Mouse (Mus musculus): ENCODE measurements at regions not wholly inside any gene's neighbourhood (a gene's known extent, or its start where the extent isn't known, plus 50 kb on each side); places are given as distances from the start of the nearest gene placed in this dataset.
A peak's percentile ranks its signal among the peaks of the same experiment; 100 is the strongest.

DNA sequence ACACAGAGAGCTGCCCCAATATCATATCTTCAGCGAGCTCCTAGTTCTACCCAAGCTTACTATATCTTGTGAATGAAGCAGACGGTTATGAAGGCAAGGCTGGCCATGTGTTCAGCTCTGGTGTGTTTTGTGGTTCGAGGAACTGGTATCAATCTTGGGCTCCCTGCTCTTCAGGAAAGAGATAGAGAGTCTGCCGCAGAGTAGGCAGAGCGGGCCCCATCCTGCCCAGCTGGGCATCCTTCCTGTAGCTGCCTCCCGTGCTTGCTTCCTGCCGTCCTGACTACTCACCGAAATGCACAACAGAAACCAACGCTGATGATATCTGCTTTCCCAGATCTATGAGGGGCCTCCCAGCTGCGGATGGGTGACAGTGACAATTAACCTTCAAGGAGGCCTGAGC, 60.3 kb downstream of the Snrpe start:
- DNase-seq, result no peak

DNA sequence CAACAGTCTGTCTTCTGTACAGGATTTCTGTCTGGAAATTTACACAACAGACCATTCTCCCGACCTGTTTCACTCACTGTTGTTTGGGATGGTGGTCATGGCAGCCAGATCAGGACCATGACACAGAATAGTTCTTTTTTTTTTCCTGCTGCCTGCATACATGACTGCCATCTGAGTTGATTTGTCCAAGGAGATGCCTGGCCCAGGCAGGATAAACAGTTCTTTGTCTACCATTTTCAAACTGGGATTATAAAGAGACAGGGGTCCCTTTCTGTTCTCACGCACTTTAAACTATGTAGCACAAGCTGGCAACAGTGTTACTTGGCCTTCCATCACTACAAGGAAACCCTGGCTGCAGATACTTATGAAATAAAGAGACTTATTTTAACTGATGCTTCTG, 61.1 kb downstream of the Snrpe start:
- DNase-seq, result no peak

DNA sequence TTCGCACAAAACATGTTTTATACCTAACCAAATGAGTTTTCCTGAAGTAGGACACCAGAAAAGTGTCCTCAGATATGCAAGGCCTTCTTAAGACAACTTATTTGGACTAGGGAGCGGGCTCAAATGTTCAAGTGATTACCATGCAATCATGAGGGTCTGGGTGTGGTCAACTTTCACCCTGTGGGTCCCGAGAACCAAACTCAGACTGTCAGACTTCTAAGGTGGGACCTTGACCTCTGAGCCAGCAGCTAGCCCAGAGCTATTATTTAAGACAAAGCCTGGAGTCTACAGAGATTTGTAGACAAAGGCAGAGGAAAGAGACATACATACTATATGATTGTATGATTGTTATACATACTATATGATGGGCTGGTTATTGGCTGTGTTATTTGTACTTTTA, 62.5 kb downstream of the Snrpe start:
- DNase-seq, result no peak

DNA sequence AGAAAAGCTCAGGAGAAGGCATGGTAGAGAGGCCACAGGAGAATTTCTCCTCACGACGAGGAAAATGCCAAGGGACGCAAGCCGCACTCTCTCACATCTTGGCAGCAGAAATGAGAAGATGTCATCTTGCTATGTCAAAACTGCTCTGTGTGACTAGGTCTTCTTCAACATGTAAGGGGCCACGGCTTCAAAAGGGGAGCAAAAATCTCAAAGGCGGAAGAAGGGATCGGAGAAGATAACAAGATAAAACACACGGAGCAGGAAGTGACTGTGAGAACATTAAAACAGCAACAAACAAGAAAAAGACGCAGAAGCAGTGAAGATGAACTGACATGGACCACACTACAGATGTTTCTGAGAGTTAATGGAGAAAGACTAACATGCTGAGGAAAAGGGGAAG, 65.1 kb downstream of the Snrpe start:
- no peak for DNase-seq

DNA sequence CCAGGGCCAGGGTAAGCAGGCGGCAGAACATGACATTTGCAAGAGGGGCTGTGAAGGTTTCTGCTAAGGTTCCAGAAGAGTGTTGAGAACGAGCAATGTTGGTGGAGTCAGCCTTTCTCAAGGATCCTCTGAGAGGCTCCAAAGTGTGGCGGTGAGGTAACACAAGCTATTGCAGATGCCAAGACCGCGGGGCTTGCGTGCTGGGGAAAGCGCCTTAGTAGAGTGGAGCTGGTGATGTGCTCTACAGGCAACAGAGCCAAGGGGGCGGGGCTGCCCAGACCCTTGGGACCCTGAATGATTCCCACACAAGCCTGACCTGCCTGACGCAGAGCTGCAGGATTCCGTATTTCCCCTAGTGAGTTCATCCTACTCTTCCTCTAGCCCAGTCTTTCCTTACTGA, 66.3 kb downstream of the Snrpe start:
- no peak for DNase-seq

DNA sequence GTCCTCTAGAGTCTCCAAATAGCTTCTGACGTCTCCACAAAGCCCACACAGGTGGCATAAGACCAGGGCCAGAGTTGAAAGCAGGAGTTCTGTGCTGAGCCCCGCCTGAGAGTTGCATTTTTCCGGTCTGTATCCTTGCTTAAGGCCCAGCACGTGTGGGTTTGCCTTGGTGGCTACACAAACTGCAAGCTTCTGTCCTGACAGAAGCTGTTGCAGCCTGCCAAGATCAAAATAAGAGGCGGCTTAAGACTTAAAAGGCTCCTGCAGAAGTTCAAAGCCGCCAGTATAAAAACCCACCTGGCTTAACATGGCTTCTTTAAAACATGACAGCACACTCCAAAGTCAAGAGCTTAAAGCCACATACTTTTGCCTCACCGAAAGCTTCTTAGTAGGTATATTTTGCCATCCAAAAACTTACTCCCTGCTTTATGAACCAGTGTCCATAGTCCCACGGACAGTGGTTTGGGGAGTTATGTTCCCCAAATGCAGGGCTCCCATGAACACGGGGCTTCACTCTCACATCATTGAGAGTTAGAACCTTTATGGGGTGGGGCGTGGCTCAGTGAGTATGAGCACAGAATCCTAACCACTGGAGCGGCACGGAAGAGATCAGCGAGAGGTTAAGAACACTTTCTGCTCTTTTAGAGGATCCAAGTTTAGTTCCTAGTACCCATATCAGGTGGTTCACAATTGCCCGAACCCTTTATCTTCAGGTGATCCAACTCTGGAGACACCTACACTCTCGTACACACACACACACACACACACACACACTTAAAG, 67.9 kb downstream of the Snrpe start:
- DNase-seq, result no peak

DNA sequence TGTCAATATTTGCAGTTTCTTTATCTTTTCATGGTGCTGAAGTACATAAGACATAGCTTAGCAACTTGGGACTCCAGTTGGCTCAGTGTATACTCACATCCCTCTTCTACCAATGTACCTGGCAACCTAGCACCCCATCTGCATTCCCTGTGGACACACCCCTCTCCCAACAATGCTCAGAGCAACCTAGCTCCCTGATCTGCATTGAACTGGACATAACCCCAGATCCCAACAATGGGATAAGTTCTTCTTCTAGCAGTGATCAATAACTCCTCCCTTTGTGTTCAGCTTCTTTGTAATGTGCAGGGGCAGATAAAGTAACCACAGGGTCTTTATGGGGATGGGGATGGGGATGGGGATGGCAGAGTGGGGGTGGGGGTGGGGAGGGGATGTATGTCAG, 79.4 kb downstream of the Snrpe start:
- DNase-seq, result no peak

DNA sequence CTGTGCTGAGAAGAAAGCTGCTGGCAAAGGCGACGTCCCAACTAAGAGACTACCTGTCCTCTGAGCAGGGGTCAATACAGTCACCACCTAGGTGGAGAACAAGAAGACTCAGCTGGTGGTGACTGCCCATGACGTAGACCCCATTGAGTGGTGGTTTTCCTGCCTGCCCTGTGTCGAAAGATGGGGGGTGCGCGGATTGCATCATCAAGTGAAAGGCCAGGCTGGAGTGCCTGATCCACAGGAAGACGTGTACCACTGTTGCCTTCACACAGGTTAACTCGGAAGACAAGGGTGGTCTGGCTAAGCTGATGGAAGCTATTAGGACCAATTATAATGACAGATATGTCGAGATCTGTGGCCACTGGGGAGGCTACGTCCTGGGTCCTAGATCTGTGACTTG, 80.3 kb downstream of the Snrpe start:
- DNase-seq, result no peak

DNA sequence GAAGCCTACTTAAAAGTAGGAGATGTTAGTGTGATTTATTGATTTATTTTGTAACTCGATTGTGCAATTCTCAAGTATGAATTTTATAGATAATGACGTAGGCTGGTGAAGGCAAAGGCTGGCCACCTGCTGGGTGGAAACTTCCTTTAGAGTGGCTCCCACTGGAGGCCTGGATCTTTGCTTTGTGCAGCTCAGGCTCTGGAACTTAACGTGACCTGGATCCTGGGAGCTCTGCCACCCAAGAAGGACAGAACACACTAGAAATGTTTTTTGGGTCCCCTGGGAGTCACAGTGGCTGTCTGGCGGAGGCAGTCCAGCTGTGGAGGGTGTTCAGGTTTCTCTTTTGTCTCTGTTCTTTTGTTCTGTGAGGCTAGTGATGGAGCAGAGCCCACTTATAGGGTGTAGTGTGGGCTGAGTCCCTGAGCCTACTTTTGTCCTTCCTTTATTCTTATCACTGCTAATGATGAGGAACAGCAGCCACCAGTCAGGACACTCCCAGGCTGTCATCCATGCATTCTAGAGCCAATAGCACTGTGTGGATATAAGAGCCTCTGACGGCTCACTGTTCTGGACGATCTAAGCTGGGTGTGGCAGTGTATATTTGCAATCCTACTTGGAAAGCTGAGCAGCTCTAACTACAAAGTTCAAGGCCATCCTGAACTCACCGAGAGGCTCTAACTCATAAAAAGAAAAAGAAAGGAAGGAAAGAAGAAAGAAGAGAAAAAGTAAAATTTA, 82.3 kb downstream of the Snrpe start:
- no peak for DNase-seq

DNA sequence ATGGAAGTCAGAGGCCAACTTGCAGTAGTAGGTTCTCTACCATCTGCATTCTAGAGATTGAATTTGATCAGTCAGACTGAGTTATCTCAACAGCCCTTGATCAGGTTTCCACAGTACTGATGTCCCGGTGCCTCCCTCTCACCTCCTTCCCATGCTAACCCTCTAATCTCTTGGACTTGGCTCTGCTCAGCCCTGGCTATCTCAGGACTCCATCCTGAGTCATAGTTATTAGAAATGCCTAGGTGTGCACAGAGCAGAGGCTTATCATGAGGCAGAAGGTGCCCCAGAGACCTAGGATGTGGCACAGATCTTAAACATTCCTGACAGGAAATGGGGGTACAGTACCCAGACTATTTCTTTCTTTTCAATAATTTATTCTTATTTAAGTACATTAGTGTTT, 87.3 kb downstream of the Snrpe start:
- no peak for DNase-seq

DNA sequence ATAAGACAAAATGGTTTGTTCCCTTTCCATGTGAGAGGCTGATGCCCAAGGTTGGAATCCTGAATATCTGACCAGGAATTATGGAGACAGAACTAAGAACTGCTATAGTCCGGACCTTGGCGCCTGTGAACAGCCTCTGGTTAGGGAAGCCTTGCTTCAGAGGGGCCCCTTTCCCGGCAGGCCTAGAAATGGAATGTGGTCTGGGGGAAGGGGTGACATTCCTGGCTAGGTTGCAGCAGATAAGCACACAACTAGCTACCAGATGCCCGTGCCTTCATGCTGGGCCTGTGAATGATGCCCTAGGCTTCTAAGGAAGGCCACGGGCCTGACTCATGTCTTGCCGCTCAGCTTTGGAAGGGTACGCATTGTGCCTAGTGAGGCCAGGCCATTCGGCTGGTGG, 89.4 kb downstream of the Snrpe start:
- DNase-seq, result no peak

DNA sequence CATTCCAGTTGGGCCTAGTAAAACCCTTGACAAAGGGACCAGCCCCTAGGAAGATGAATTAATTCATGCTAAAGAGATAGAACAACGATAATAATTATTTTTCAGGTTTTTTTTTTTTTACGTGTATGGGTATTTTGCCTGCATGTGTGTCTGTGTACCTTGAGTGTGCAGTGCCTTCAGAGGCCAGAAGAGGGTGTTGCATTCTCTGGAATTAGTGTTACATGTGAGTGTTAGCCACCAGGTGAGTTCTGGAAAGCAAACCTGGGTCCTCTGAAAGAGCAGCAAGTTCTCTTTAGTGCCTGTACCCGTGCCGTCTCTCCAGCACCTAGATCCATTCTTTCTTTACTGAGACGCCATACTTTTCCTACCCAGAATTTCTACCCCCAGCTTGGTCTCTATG, 92.8 kb upstream of the Sox13 start:
- no peak for DNase-seq

DNA sequence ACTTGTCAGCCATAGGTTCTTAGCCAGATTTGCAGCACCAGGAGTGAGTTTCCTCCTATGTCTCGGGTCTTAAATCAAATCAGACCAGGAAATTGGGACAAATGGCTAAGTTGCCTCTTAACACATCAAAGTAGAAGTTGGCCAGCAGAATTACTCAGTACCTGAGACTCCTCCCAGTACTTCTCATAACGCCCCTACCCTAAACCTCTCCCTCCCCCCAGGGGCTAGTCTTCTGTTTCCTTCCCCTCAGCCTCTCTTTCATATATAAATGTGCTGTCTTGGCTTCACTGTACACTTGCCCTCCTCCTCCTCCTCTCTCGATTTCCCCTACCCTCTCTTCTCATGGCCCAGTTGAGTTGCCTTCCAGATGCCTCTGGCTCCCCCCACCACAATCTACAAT, 79.9 kb upstream of the Sox13 start:
- no peak for DNase-seq

DNA sequence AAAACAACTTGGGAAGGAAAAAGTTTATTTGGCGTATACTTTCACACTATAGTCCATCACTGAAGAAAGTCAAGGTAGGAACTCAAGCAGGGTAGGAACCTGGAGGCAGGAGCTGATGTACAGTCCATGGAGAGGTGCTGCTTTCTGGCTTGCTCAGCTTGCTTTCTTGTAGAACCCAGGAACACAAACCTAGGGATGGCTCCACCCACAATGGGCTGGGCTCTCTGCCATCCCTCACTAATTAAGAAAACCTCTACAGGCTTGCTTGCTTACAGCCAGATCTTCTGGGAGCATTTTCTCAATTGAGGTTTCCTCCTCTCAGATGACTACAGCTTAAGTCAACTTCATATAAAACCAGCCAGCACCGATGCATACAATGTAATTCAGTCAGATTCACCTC, 79.2 kb upstream of the Sox13 start:
- no peak for DNase-seq

DNA sequence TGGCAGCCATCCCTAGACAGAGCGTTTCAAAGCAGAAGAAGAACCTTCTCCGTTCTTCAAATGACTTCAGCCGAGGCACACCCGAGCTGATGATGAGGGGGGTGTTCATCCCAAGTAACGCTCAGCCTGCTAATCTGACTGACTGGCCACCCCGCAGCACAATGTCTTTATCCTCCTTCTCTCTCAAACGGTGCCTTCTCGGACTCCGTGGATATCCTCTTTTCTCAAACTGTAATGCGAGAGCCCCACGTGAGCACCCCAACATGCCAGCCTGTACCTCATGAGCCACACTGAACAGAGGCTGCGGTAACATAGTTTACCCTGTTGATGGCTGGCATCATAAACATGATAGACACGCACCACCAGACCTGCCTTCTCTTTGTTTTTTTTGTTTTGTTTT, 76.8 kb upstream of the Sox13 start:
- no peak for DNase-seq

DNA sequence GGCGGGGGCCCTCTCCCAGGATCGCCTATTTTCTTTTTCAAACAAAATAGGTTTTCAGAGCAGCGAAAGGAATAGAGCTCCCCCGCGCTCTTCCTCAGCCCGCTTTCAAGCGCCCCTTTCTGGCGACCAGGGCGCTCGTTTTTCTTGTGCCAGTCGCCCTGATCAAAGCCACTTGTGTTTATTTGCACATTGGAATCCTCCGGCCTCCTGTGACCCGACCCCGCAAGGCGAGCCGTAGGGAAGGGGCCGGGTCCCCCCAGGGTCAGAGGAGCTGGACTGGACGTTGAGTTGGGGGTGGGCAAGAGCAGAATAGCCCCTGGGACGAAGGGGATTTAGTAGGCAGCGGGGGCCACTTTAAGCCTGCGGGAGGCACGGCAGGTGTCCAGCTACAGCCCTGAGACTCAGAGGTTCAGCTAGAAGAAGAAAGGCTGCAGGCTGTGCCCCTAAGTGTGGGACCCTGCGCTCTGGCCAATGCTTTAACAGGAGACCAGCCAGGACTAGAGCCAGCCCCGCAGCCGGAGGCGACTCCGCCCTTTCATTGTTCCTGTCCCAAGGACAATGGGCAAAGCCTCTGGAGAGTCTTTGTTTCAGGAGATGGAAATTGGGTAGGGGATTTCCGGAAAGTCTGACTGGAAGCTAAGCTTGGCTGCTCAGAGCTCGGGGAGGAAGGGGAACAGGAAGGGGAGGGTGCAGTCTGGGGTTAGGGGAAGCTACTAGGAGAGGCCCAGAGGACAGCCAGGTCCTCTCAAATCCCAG, 69.0 kb upstream of the Sox13 start:
- DNase-seq, result peak; percentile 79

DNA sequence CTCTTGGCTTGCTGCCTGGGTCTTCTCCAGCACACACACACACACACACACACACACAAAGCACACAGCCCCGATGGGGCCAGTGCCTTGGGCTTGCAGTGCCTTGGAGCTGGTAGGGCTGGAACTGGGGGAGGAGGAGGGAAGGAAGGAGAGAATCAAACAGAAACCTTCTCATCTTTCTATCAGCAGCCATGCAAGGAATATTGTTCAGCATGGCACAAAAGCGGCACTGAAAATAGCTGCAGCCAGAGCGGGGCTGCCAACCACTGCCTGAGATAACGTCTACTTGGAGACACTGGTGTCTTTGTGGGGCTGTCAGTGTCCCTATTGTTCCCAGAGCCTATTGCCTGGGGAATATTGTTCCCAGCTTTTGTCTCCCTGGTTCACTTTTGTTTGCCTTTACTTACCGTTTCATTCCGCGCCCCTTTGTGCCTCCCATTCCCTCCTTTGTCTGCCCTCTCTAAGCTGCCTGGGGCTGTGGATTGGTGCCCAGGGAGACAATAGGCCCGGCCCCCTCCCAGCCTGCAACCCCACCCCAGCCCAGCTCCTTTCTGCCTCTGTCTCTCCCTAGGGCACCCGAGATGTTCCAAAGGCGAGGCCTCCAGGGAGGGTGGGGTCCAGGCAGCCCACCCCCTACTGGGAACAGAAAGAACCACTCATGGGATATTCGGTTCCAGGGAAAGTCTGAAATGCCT, 68.3 kb upstream of the Sox13 start:
- DNase-seq, result peak; percentile 36

DNA sequence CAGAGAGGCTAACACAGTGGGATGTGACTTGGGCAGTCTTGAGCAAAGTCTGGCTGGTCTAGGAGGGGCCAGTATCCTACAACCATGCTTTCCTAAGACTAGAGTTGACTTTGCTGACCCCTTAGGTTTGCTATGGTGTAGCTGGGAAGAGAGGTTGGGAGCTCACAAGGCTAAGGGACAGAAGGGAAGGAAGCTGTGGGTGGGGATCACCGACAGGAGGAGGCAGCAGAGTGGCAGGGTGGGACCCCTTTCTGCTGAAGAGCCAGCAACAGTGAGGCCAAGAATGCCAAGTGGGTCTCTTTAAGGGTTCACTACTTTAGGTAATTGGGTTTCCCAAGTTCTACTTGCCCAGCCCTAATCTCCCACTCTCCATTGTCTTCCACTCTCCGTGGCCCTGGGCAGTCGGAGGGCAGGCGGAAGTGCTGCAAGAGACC, 67.7 kb upstream of the Sox13 start:
- DNase-seq, result peak; percentile 36

DNA sequence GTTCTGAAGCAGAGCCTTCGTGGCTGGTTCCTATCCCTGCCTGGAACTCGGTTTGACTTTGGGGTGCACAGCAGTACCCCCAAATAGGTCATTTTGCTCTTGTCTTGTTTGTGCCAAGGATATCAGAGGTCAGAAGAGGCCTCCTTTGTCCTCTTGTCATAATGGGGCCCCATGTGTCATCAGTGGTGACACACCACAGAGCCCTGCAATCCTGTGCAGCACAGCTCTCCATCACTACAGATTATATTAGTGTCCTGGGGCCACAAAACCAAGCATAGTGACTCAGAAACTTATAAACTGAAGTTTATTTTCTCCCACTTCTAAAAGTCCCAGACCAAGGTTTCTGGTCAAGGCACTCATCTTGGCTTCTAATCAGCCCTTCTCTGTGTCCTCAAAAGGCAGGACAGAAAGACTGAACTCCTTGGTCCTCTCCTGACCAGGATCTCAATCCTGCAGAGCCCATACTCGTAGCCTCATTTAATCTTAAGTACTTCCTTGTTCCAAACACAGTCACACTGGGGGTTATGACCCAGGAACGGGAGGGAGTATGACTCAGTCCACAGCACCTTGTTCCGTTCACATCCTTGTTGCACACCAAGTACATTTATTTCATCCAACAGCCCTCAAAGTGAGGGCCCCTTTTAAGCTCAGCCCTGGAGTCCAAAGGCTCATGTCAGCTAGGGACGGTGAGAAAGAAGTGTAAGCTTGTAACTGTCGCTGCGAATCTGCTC, 63.2 kb upstream of the Sox13 start:
- no peak for DNase-seq

DNA sequence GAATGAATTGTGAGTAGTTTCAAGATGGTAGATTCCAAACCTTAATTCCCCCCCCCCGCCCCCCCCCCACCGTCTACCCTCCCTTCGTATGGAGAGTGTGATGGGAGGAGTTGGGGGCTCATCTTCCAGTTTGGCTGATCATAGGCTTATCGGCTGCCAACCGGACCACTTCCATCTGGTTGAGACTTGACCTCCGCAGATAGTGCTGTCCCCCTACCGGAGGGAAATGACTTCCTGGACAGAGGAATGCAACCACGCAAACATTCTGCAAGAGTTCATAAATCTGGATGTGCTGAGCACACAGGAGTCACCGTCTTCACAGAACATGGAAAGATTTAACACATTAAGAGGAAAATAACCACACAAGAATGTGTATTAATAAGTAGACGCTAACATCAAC, 62.2 kb upstream of the Sox13 start:
- peak; percentile 60 for DNase-seq

DNA sequence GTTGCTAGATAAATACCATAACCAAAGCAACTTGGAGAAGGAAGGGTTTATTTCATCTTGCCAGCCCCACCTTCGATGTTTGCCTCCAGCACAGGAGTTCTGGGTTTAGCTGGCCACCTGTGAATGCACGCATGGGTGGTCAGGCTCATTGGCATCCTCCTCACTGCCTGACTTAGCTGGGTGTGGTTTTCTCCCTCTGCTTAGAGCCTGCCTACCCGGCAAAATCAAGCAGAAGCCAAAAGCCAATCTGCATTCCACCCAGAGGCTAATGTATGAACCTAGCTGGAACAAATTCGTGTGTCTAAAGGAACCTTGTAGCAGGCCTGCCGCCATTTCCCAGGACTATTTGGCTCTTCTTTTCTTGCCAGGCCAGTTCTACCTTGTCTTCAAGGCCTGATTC, 58.7 kb upstream of the Sox13 start:
- DNase-seq, result peak; percentile 67

DNA sequence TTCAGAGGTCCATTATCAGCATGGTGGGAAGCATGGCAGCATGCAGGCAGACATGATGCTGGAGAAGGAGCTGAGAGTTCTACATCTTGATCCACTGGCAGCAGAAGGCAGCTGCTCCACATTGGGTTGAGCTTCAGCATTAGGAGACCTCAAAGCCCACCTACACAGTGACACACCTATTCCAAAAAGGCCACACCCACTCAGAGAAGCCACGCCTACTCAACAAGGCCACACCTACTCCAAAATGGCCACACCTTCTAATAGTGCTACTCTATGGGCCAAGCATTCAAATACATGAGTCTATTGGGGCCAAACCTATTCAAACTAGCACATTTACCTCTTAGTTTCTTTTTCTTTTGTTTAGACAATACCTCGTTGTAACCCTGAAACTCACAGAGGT, 50.4 kb upstream of the Sox13 start:
- no peak for DNase-seq

All from kidney, postnatal 14 days (tissue).